Mouse (Mus musculus) embryo, embryonic 11 days (tissue): ENCODE results near the gene Lrrc28.
A peak's percentile ranks its signal among the peaks of the same experiment; 100 is the strongest.

Experiments
- DNase-seq: peaks from one replicate; pipeline ENCODE4 v3.0.0-alpha.2; 2015

Lrrc28 gene

DNA sequence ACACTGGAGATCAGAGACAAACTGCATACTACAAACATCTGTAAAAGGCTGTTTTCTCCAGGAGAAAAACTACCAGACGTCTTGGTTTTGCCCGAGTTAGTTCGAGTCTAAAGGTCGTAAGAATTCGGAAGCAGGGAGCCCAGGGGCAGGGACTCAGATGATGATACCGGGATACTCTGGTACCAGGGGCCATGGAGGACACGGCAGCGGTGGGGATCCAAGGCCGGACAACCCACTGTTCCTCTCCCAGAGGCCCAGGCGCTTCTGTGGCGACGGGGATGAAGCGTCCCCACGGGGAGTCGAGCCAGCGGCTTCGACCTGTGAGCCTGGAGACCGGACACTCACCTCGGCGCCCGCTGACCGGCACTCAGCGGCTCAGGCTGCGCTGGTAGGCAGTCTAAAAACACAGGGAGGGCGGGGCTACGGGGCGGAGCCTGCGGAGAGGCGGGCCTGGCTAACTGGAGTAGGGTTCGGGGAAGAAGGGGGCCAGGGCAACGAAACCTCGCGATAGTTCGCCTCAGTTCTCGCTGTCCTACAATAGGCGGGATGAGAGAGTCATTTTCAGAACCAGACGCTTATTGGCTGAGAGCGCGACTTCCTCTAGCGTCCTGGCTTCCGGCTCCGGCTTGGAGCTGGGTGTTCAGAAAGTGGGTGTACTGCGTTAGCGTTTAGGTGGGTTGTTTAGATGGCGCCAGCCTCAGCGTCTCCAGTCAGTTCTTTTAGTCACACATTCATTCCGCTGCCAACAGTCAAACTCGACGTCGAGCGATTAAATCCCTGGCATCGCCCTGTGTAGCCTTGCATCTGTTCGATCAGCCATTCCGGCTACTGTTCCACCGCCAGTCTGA lies at the start of gene Lrrc28:
Gene Lrrc28, minus strand, starts transcription at position 436 of the 848 bp plus-strand sequence.
- peak; percentile 99 for DNase-seq

DNA sequence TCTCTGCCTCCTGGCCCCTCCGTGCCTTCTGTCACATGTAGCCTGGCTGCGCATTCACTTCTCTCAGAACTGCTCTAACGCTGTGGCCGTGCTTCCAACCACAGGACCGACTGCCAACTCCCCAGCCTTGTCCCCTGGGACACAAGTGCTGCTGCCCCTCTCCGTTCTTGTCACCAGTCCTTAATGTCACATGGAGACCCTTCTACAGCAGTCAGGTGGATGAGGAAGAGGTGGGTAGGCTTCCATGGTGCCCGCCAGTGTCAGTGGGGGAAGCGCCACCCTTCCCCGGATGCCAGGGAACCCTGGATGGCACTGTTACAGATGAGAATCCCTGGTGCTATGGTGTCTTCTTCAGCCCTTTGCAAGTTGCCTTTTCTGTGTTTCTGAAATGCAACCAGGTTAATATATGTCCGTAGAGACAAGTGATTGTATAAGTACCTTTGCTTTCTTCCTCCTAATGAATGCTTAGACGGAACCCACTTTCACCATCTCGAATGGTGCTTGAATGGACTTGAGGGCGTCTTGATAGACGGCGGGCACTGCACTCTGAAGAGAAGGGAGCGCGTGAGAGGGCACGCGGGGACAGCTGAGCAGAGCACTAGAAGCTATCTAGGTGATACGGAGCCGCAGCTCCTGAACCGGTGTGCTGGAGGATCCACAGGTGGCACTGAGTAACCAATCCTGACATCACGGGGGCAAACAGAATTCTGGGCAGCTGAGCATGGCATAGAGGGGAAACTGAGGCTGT lies 47.9 kb upstream of the Lrrc28 start:
- DNase-seq: no peak

DNA sequence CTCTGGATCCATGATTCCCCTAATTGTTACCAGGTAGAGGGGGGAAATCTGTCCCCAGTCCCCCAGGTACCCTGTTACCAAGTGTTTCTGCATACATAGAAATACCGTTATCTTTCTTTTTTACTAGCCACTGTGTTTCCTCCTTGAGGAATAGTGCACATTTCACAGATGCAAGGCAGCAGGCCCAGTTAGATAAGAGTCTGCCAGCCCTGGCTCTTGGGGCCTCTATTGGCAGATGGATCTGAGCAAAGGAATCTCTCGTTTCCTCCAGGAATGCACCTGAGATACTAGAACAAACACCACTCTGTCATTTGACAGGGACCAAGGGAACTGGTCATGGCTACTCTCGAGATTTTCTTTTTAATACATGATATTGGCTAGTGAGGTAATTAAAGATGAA lies 47.1 kb upstream of the Lrrc28 start:
- no peak for DNase-seq

DNA sequence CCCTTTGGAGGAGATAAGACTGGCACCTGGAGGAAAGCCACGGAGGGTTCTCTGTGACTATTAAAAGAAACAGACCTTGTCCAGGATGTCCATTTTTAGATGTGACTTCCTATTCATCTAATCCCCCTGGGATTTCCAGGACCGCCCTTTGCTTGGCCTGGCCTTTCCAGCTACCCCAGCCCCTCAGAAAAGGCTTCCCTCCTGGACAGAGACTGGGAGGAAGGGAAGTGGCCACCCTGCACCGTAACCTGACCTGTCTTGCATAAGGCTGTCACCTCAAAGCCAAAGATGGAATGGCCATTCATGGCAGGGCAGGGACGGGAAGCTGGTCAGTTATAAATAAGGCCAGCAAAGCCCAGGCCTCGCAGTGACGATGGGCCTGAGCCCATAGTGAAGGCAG lies 46.0 kb upstream of the Lrrc28 start:
- no peak for DNase-seq

DNA sequence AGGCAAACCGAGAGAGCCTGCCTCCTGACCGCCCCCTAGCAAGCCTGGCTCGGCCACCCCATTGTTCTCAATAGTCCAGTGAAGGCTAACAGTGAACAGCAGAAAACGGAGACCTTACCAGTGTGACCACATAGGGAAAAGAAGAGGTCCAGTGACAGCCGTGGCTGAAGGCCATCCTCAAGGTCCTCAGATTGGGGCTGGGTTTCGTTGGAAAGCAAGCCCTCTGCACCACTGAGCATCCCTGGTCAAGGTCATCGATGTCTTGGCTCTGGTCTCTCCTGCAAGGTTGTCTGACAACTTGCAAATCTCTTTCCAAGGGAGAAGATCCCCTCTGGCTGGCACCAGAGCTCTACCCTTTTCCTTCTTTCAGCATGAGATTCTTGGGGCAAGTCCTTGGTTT lies 44.7 kb upstream of the Lrrc28 start:
- DNase-seq: no peak

DNA sequence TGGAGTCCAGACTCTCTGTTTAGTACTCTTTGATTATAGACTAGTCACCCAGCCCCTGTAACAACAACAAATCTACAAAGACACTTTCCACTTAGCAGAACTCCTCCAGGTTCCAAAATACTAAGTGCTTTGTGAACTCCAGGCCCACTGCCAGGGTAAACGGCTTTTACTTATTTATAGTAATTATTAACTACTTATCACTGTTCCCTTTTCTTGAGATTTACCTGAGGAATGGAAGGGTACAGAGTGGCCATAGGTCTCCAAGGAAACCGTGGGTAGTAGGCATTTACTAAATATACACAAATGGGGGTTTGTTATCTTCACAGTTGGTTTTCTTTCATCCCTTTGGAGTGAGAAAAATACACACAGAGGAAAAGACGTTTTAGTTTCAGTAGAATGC lies 43.2 kb upstream of the Lrrc28 start:
- no peak for DNase-seq

DNA sequence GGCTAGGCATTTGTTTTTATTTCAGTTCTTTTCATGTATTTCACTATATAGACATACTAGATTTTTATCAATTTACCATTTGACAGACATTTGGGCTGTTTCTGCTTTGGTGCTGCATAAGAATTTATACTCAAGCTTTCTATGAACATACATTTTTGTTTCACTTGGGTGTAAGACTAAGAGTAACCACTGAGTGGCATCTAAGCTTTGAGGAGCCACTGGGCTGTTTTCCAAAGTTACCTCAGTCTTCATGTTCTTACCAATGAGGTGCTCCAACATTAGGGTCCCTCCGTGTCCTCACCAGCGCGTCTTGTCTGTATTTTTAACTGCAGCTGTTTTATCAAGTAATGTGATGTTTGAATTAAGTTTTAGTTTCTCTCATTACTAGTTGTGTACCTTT lies 41.5 kb upstream of the Lrrc28 start:
- DNase-seq: no peak

DNA sequence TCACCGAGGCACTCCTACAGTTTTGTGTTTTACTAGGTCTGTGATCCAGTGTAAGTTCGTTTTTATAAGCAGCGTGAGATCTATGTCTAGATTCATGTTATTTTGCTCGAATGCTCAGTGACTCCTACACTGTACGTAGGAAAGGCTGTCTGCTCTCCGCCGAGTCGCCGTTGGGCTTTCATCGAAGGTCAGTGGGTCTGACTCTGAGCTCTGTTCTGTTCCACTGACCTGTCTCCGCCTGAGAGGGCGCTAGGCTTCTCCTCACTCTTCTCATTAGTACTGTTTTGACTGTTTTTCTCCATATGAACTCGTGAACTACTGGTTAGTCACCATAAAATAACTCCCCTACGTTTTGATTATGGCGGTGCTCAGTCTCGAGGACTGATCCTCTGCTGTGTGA lies 37.9 kb upstream of the Lrrc28 start:
- no peak for DNase-seq

DNA sequence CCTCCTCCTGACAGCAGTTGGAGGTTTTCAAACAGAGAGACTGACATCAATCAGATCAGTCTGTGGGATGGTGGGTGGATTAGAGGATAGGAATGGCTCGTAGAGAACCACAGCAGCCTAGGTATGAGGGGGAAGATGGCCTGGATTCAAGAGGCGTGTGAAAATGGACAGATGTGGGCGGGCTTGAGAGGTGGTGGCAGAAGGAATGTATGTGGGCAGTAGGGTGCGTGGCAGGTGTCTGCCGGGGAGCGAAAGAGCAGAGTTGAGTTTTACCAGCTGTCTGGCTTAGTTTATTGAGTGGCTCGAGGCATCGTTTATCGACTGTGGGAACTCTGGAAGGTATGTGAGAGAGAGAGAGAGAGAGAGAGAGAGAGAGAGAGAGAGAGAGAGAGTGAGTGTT lies 36.0 kb upstream of the Lrrc28 start:
- no peak for DNase-seq

DNA sequence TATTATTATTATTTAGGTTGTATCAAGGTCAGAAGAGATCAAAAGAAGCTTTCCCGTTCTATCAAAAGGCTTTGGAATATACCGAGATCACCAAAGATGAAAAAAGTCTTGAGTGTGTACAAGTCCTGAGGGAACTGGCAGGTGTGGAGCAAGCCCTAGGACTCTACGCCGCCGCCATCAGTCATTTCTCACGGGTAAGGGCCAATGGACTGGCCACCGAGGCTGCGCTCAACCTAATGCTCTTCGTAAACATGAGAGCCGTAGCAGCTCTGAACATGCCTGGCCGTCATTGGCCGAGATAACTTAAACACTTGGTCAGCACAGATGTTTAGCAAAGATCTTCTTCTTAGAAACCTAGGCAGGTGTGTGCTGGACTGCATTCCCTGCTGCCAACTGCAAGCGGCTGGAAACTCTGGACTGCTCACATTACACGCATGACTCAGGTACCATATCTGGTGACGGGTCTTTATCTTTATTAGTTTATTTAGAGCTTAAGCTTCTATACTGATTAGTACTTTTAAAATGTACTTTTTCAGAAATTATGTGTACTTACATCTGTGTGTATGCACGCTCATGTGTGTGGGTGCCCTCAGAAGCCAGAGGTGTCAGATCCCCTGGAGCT lies 33.9 kb upstream of the Lrrc28 start:
- DNase-seq: no peak

DNA sequence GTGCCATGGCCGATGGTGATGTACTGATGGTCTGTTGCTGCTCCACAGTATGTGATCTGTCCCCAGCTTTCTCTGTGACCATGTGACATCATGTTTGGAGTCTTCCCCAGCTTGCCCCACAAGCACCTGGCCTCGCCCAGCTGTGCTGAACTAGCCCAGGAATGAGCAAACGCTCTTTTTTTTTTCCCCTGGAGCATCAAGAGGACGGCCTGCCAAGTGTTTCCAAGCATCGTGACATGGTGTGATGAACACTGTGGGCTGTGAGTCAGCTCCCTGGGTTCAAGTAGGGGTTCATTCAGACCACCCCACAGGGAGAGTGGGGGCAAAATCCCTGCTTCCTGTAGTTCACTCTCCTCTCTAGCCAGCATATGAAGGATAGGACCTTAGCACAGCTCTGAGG lies 28.6 kb upstream of the Lrrc28 start:
- DNase-seq: no peak

DNA sequence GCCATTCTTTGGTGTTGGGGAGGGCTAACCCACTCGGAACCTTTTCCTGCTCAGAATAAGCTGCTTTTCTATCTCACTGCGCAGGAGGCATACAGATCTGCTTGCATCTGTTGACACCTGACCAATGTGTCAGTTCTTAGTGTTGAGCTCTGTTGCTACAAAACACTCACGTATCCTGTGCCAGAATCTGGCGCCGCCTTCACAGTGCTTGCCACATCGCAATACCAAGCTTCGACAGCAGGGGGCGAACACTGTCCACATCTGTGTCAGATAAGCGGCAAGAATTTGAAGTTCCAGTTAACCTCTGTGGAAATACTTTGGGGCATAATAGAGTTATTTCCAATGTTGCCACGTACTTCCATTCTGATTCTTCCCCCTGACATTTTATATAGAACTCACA lies 27.6 kb upstream of the Lrrc28 start:
- DNase-seq: peak; percentile 88

DNA sequence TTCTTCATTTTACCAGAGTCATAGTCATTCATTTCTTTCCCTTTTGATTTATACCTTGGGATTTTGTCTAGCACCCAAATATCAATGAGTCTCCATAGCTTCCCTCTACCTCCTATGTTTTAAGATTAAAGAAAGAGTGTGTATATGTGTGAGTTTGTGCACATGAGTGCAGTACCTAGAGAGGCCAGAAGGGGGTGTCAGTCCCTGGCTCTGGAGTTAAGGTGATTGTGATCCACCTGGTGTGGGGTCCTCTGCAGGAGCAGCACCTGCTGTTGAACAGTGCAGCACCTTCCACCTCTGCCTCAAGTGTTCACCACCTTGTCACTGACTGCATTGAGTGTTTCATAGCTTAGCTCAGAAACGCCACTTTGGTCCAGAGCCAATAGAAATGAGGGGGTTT lies 25.9 kb upstream of the Lrrc28 start:
- no peak for DNase-seq

DNA sequence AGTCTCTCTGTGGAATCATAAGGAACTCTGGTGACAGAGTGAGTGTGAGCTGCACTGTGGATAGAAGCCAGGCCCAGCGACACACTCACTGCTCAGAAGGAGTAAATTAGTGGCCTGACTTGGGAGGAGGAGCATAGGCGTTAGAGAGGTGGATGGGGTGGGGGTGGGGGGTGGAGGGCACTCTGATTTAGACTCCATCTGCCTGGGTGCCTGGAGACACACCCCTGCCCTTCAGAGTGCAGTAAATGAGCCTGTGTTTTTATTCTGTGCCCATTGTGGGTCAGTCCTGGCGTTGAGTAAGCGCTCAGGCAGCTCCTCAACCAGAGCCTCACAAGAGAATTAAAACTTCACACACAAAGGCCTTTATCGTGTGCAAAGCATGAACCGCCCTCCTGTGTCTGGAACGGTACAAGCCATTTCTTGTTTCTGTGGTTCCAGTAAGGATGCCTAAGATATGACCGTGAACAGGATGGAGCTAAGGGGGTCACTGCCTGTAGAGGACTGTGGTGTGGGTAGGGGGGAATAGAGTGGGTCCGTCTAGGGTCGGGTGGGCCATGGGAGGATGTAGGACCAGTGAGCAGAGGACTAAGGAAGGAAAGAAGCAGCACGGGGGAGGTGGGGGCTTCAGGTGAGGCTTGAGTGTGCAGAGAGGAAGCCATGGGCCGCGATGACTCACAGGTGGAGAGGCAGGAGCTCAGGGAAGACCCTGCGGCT lies 19.1 kb upstream of the Lrrc28 start:
- DNase-seq: no peak

DNA sequence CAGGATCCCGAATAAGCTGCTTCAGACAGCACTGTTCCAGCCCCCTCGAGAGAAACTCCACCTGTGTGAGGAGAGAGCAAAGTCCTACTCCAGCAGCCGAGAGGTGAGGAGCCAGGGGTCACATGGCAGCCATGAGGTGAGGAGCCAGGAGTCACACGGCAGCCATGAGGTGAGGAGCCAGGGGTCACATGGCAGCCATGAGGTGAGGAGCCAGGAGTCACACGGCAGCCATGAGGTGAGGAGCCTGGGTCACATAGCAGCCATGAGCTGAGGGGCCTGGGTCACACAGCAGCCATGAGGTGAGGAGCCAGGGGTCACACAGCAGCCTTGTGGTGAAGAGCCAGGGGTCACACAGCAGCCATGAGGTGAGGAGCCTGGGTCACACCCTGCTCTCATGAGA lies 17.4 kb upstream of the Lrrc28 start:
- no peak for DNase-seq

DNA sequence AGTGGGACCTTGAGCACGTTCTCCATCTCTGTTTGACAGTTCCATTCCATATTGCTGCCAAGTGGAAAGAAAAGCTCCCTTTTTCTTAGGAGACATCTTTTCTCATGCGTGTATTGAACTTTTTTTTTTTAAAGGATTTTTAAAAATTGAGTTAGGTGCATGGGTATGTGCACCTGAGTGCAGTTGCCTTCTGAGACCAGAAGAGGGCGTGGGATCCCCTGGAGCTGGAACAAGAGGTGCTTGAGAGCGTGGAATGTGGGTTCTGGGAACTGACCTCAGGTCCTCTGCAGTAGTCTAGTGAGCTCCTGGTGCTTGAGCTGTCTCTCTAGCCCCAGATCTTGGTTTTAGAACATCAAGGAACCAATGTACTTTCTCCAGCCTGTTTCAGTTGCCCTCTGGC lies 13.0 kb upstream of the Lrrc28 start:
- no peak for DNase-seq

DNA sequence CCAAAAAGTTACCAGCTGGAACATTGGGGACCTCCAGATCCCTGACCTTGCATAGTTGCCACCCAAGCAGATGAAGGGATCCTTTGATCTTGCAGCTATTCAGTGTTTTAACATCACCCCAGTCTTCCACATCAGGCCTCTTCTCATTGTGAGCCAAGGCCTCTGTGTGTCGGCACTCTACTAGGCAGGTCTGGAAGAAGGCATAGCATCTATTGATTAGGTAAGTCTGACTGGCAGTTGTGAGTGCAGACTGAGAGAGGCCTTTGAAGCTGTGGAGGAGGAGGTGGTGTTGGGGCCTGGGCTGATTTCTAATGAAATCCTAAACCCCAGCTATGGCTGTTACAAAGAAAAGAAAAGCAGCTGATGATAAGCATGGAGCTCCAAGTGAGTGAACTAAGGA lies 10.1 kb upstream of the Lrrc28 start:
- peak; percentile 56 for DNase-seq

DNA sequence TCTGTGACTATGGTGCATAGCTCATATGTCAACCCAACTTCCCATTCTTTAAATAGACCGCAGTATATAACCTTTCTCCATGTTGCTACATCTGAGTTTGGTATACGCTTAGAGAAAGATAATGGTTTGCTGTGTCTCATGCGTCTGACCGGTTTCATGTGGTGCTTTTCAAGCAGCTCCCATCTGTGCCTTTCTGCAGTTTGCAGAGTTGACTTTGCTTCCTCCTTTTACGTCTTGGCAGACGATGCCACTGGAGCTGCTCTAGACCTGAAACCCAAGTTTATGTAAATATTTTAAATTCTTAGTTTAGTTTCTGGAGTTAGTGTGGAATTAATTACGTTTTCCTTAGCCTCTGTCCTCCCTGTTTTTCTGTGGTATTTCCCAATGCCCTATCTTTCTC lies 9.6 kb upstream of the Lrrc28 start:
- DNase-seq: no peak

DNA sequence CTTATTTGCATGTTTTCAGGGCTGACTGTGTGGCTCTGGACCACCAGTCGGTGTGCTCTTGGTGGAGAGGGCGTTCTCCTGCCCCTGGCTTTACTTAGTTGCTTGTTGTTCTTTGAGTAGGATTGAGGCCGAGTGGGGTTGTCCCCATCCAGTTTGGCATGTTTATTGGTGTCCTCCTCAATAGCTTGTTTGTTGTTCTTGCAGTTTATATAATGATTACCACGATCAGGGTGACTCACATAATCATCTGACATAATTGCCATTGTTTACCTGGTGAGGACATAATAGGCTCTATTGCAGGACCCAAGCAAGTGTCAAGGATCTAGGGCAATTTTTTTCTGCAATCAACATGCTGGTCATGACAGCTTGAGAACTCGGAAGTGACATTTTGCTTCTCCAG lies 7.1 kb upstream of the Lrrc28 start:
- DNase-seq: no peak

DNA sequence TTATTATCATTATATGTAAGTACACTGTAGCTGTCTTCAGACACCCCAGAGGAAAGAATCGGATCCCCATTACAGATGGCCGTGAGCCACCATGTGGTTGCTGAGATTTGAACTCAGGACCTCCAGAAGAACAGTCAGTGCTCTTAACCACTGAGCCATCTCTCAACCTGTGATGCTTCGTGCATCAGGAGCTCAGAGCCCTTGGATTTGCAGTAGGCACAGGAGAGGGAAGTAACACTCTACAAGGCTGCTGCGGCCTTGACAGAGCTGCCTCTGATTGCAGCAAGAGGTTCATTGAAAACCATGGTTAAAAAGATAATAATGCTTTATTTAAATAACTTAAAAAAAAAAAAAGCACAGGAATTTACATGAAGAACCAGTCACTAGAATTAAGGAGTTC lies 3.3 kb upstream of the Lrrc28 start:
- no peak for DNase-seq

DNA sequence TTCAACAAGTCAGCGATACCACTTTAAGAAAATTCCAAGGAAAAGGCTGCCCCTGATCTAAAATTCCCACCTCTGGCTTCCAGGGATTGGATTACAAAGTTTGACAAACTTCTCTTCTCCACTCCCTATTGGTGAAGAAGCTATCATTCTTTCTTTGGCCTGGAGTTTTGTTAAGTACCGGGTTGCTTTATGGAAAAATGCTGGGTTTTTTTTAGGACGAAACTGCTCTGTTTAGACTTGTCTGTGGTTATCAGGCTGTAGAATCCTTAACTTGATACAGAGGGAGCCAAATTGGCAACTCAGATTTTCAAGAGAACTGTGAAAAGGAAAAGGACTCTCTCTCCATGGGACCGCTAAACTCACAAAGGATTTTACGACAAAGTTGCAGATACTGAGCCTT lies 2.2 kb upstream of the Lrrc28 start, which contains the start of gene Ttc23:
Gene Ttc23, plus strand, starts transcription at position 134 of the 400 bp plus-strand sequence.
- peak; percentile 83 for DNase-seq

DNA sequence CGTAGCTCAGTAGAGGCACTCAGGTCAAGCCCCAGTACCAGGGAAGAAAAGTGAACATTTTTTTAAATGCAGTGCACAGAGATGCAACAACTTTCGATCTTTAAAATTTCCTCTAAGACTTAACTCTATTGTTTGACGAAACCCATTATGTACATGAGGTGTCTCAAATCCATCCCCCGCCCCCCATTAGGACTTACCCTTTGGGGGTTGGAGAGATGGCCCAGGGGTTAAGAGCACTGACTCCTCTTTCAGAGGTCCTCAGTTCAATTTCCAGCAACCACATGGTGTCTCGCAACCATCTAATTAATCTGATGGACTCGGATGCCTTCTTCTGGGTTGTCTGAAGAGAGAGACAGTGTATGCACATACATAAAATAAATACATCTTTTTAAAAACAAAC lies 1.1 kb upstream of the Lrrc28 start:
- DNase-seq: peak; percentile 55

DNA sequence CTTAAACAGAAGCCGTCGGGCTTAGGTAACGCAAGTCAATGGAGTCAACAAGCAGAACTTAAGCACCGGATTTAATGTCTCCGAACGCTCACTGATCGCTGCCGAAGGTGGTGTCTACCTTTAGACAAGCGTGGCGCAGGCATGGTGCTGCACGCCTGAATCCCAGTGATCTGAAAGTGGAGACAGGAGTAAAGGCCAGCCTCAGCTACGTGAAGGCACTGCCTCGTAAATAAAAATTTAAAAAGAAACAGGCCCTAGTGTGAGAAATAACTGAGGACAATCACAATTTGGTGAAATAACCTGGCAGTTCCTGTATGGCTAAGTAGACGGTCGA lies 580 bp upstream of the Lrrc28 start:
- no peak for DNase-seq
